Mouse (Mus musculus) T-helper 1 cell (primary cell): ENCODE measurements around the gene Hbb-y.
"Not testable (repeated sequence)": the region's sequence is repeated elsewhere in the genome, so short reads cannot be mapped to it uniquely, and the experiment has no call there.

Experiments
- in situ Hi-C: fragments of 300-600 bp; cut with MboI, MseI; formaldehyde crosslinking; loops from one replicate; pipeline ENCODE4 v1.15.1; 2025; ENCODE audit warnings: high pct_unique_total_duplicates

Gene Hbb-y

GRCm38 (mm10) chr7:103813152-103813551 is 39.9 kb downstream of the Hbb-y start:
- in situ Hi-C loops: not testable (repeated sequence)

GRCm38 (mm10) chr7:103812174-103812573 is 40.8 kb downstream of the Hbb-y start:
- in situ Hi-C loops: no loop called here

GRCm38 (mm10) chr7:103811223-103811845 is 41.7 kb downstream of the Hbb-y start:
- in situ Hi-C loops: no loop called here

GRCm38 (mm10) chr7:103810746-103811145 is 42.3 kb downstream of the Hbb-y start:
- in situ Hi-C loops: no loop called here

GRCm38 (mm10) chr7:103810296-103810695 is 42.7 kb downstream of the Hbb-y start:
- in situ Hi-C loops: no loop called here

- in situ Hi-C loops: no loop called here
Measured at GRCm38 (mm10) chr7:103809801-103810155, 43.2 kb downstream of the Hbb-y start.

- in situ Hi-C loops: no loop called here
Measured at GRCm38 (mm10) chr7:103808971-103809800, 43.8 kb downstream of the Hbb-y start.

- in situ Hi-C loops: not testable (repeated sequence)
Measured at GRCm38 (mm10) chr7:103808120-103808519, 44.9 kb downstream of the Hbb-y start.

- in situ Hi-C loops: no loop called here
Measured at GRCm38 (mm10) chr7:103806856-103807255, 46.2 kb downstream of the Hbb-y start.
